Mouse (Mus musculus) heart, adult 2 months (tissue): ENCODE data around the gene Sort1.

ENCODE experiments used
- CTCF ChIP-seq: fragments of 200-600 bp; IDR thresholded peaks from 2 replicates; pipeline ENCODE4 v1.8.1; 2022; ENCODE audit warnings: antibody characterized with exemption, mild to moderate bottlenecking, moderate library complexity
- EP300 ChIP-seq: fragments of 200-500 bp; IDR thresholded peaks from 2 replicates; pipeline ENCODE4 v1.6.1; 2011; ENCODE audit warnings: low read depth, low read length, control low read depth; ENCODE audit not compliant: insufficient read depth
- POLR2A ChIP-seq: fragments of 200-500 bp; IDR thresholded peaks from 2 replicates; pipeline ENCODE4 v1.6.1; 2011; ENCODE audit warnings: mild to moderate bottlenecking, low read depth, low read length, control low read depth; ENCODE audit not compliant: insufficient read depth

DNA sequence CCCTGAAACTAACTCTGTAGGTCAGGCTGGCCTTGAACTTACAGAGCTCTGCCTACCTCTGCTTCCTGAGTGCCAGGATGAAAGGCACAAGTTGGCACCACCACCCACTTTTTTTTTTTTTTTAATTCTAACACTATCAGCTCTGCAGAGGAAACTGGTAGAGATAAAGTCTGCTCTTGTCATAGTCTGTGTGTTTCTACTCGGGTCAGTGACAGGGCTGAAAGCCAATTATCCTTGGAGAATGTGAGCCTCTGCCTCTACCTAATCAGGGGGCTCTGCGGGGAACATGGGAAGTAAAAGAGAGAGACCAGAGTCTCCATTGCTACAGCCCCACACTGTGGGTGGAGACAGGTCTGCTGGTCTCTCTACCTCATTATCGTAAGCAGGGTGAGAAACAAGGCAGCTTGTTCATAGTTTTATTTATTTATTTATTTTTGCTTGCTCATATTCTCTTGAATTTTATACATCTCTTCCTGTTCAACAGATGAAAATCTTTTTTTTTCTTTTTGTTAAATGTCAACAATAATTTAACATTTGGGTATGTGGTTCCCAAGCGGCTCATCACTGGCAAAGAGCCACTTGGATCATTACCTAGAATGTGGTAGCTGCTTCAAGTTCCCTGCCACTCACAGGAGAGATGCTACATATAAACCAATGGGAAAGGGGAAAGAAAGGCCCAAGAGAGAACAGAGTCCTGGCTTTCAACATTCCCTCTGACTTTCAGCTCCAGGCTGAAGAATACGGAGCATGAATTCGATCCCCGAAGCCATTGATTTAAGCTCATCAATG, 95.2 kb downstream of the Sort1 start:
- TF ChIP-seq CTCF (no peak), EP300 (no peak), POLR2A (no peak)
